Mouse (Mus musculus): ENCODE data around the gene Vmn1r48. TPM values are rescaled to one million over a fixed set of nuclear protein-coding genes. Genes with fewer than 3 reads are reported as not detected.
"Not testable (repeated sequence)": the region's sequence is repeated elsewhere in the genome, so short reads cannot be mapped to it uniquely, and the experiment has no call there.

The Vmn1r48 gene
- polyA plus RNA-seq (2014; fragmentation: Nextera tagmentation; extraction: Ambion mirVana): not detected in 2 replicates

DNA sequence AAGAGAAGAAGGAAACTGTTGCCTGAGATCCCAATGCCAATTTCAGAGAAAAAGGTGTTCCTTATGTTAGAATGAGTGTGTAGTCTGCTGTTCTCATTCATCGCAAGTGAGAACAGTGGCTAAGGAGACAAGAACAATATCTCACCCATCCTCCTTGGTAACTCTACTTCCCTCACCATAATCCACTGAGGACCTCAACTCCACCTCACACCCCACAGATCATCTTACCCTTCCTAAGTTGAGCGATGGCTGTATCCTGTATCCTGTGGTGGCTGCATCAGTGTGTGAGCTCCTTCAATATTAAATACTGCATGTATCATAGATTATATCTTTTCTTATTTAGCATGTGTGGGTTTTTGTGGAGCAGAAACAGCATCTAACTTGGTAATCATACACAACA lies at the start of gene Vmn1r48:
Vmn1r48 (minus strand) TSS at position 101 of the 400 bp plus-strand sequence.
- WGBS: no CpG with 5 or more reads among the region's 2 CpGs
- not testable (repeated sequence) for ATAC-seq (ENCODE audit: low FRiP score)

DNA sequence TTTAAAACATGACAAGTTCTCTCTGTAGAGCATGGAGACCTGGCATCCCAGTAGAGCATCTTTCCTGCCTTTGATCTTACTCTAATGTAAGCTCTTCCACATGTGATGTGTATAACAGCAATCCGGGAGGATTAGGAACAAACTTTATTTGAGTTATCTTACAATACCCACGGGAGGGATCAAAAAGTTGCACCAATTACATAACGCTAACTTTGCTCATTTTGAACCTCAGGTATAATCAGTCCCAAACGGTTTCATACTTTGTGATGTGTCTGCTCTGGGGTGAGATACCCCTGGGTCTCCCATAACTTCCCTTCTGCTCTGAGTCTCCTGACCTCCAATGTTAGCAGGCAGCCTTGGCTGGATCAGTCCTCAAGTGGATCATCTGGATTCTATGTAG lies 41.8 kb upstream of the Vmn1r48 start, which contains the start of gene Vmn1r49:
Vmn1r49 (minus strand) TSS at position 101 of the 400 bp plus-strand sequence.
- no peak for ATAC-seq (ENCODE audit: low FRiP score)
- Histone ChIP-seq H3K4me3 (ENCODE audit: low read depth, low read length) (no peak within 1 kb of the TSS), H3K4me2 (replicated peaks; ENCODE audit: low read depth, low read length) (no peak within 1 kb of the TSS), H3K27ac (ENCODE audit: low read depth, low read length) (no peak within 1 kb of the TSS), H3K36me3 (ENCODE audit: control insufficient read depth, insufficient read depth, low read length) (no peaks in the 10 kb centered on the region), H3K4me1 (replicated peaks; ENCODE audit: control insufficient read depth, insufficient read depth, low read length) (no peaks in the 10 kb centered on the region), H3K9me3 (ENCODE audit: control insufficient read depth, low read length) (no peaks in the 10 kb centered on the region), H3K27me3 (ENCODE audit: control insufficient read depth, insufficient read depth, low read length) (no peaks in the 10 kb centered on the region), H3K9ac (ENCODE audit: low read depth, low read length) (no peak within 1 kb of the TSS)
- WGBS: 79% methylated on average over 4 of the region's 4 CpGs
- no peak for DNase-seq (ENCODE audit: low spot score)

More for the DNA sequence above, at the start of gene Vmn1r48:
- not testable (repeated sequence) for DNase-seq (ENCODE audit: low spot score); H3K9ac ChIP-seq (ENCODE audit: low read depth, low read length); H3K9me3 ChIP-seq (ENCODE audit: control insufficient read depth, low read length); H3K27ac ChIP-seq (ENCODE audit: low read depth, low read length); H3K4me2 ChIP-seq (replicated peaks; ENCODE audit: low read depth, low read length); H3K27me3 ChIP-seq (ENCODE audit: control insufficient read depth, insufficient read depth, low read length); H3K36me3 ChIP-seq (ENCODE audit: control insufficient read depth, insufficient read depth, low read length); H3K4me3 ChIP-seq (ENCODE audit: low read depth, low read length); H3K4me1 ChIP-seq (replicated peaks; ENCODE audit: control insufficient read depth, insufficient read depth, low read length)

- not testable (repeated sequence) for H3K36me3 ChIP-seq (ENCODE audit: control insufficient read depth, insufficient read depth, low read length); ATAC-seq (ENCODE audit: low FRiP score); H3K9ac ChIP-seq (ENCODE audit: low read depth, low read length); H3K27me3 ChIP-seq (ENCODE audit: control insufficient read depth, insufficient read depth, low read length); DNase-seq (ENCODE audit: low spot score); H3K4me1 ChIP-seq (replicated peaks; ENCODE audit: control insufficient read depth, insufficient read depth, low read length); H3K4me3 ChIP-seq (ENCODE audit: low read depth, low read length); H3K4me2 ChIP-seq (replicated peaks; ENCODE audit: low read depth, low read length); H3K9me3 ChIP-seq (ENCODE audit: control insufficient read depth, low read length); H3K27ac ChIP-seq (ENCODE audit: low read depth, low read length)
- 100% methylated on average over 1 of the region's 1 CpGs for WGBS
Observed at GRCm38 (mm10) chr6:90015847-90016246, 20.8 kb downstream of the Vmn1r48 start, which contains the start of gene Vmn1r47. Gene Vmn1r47 (plus strand): TSS chr6:90016147.

DNA sequence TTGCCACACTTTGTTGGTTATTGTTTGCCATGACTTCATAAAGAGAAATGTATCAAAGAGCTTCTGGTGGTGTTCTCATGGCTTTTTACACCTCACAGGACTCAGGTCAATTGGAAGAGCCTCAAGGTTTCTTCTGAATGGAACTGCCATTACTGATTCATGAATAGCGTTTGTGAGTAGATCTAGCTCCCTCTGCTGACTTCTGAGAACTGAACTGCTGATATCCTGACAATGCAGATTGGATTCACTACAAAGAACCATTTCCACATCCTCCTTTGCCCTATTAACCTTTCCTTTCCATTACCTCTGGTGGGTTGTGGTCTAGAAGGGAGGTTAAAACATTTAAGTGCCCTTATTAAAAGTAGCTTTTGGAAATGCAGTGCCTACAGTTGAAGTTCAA lies 50.7 kb downstream of the Vmn1r48 start:
- Histone ChIP-seq H3K9ac (ENCODE audit: low read depth, low read length) (no peak overlapping the region), H3K4me2 (replicated peaks; ENCODE audit: low read depth, low read length) (no peak overlapping the region), H3K9me3 (ENCODE audit: control insufficient read depth, low read length) (no peaks in the 10 kb centered on the region; the same call in 1 of the 2 replicates), H3K4me3 (ENCODE audit: low read depth, low read length) (no peak overlapping the region), H3K27me3 (ENCODE audit: control insufficient read depth, insufficient read depth, low read length) (no peaks in the 10 kb centered on the region), H3K36me3 (ENCODE audit: control insufficient read depth, insufficient read depth, low read length) (no peaks in the 10 kb centered on the region), H3K27ac (ENCODE audit: low read depth, low read length) (no peak overlapping the region), H3K4me1 (replicated peaks; ENCODE audit: control insufficient read depth, insufficient read depth, low read length) (no peaks in the 10 kb centered on the region)
- DNase-seq (ENCODE audit: low spot score): no peak
- 17% methylated on average over 1 of the region's 1 CpGs for WGBS
- no peak for ATAC-seq (ENCODE audit: low FRiP score)

Other genes starting within 250 kb of the Vmn1r48 start
- gene Vmn1r42, start 160.4 kb downstream of the Vmn1r48 start, polyA plus RNA-seq (2014; fragmentation: Nextera tagmentation; extraction: Ambion mirVana): not detected in 2 replicates
- not detected in 2 replicates for gene Vmn1r43, start 160.4 kb downstream of the Vmn1r48 start, polyA plus RNA-seq (2014; fragmentation: Nextera tagmentation; extraction: Ambion mirVana)
- not detected in 2 replicates for gene Vmn1r44, start 153.2 kb downstream of the Vmn1r48 start, polyA plus RNA-seq (2014; fragmentation: Nextera tagmentation; extraction: Ambion mirVana)
- gene Vmn1r45, start 96.2 kb downstream of the Vmn1r48 start, polyA plus RNA-seq (2014; fragmentation: Nextera tagmentation; extraction: Ambion mirVana): not detected in 2 replicates
- not detected in 2 replicates for gene Vmn1r46, start 67.5 kb downstream of the Vmn1r48 start, polyA plus RNA-seq (2014; fragmentation: Nextera tagmentation; extraction: Ambion mirVana)
- gene Vmn1r47, start 20.7 kb downstream of the Vmn1r48 start, polyA plus RNA-seq (2014; fragmentation: Nextera tagmentation; extraction: Ambion mirVana): not detected in 2 replicates
- gene Vmn1r49, start 41.7 kb upstream of the Vmn1r48 start, polyA plus RNA-seq (2014; fragmentation: Nextera tagmentation; extraction: Ambion mirVana): not detected in 2 replicates
- gene Vmn1r50, start 64.6 kb upstream of the Vmn1r48 start, polyA plus RNA-seq (2014; fragmentation: Nextera tagmentation; extraction: Ambion mirVana): not detected in 2 replicates
- not detected in 2 replicates for gene Vmn1r51, start 85.8 kb upstream of the Vmn1r48 start, polyA plus RNA-seq (2014; fragmentation: Nextera tagmentation; extraction: Ambion mirVana)
- not detected in 2 replicates for gene Vmn1r52, start 138.0 kb upstream of the Vmn1r48 start, polyA plus RNA-seq (2014; fragmentation: Nextera tagmentation; extraction: Ambion mirVana)
- not detected in 2 replicates for gene V1ra8, start 166.0 kb upstream of the Vmn1r48 start, polyA plus RNA-seq (2014; fragmentation: Nextera tagmentation; extraction: Ambion mirVana)
- gene Vmn1r53, start 187.6 kb upstream of the Vmn1r48 start, polyA plus RNA-seq (2014; fragmentation: Nextera tagmentation; extraction: Ambion mirVana): not detected in 2 replicates
- not detected in 2 replicates for gene Vmn1r54, start 209.5 kb upstream of the Vmn1r48 start, polyA plus RNA-seq (2014; fragmentation: Nextera tagmentation; extraction: Ambion mirVana)

Measured in hindbrain, embryonic 11.5 days (tissue).